Mouse (Mus musculus): Measurements from ENCODE around the gene Cacnb4.
A peak's percentile ranks its signal among the peaks of the same experiment; 100 is the strongest.

The Cacnb4 gene

GRCm38 (mm10) chr2:52424747-52425522, 251.7 kb downstream of the Cacnb4 start, which contains the start of gene Arl5a:
Gene Arl5a (minus strand): TSS chr2:52424901.
- peak; percentile 95 to 99 for DNase-seq (ENCODE audit: inconsistent age in 2 of 2, low spot score in 1 of 2)

- DNase-seq (ENCODE audit: inconsistent age in 2 of 2, low spot score in 1 of 2): no peak
Measured at GRCm38 (mm10) chr2:52424248-52424728, 252.3 kb downstream of the Cacnb4 start.

- DNase-seq (ENCODE audit: inconsistent age in 2 of 2, low spot score in 1 of 2): peak in 1 of 2 experiments; percentile 74
Measured at GRCm38 (mm10) chr2:52423611-52424247, 252.9 kb downstream of the Cacnb4 start.

GRCm38 (mm10) chr2:52422871-52423610, 253.6 kb downstream of the Cacnb4 start:
- DNase-seq (ENCODE audit: inconsistent age in 2 of 2, low spot score in 1 of 2): no peak

- DNase-seq (ENCODE audit: inconsistent age in 2 of 2, low spot score in 1 of 2): no peak
Measured at GRCm38 (mm10) chr2:52421197-52421596, 255.4 kb downstream of the Cacnb4 start.

- DNase-seq (ENCODE audit: inconsistent age in 2 of 2, low spot score in 1 of 2): peak in 1 of 2 experiments; percentile 66
Measured at GRCm38 (mm10) chr2:52420001-52420710, 256.5 kb downstream of the Cacnb4 start.

- DNase-seq (ENCODE audit: inconsistent age in 2 of 2, low spot score in 1 of 2): no peak
Measured at GRCm38 (mm10) chr2:52419295-52419694, 257.3 kb downstream of the Cacnb4 start.

- DNase-seq (ENCODE audit: inconsistent age in 2 of 2, low spot score in 1 of 2): no peak
Measured at GRCm38 (mm10) chr2:52412524-52413037, 264.1 kb downstream of the Cacnb4 start.

GRCm38 (mm10) chr2:52406480-52406879, 270.2 kb downstream of the Cacnb4 start:
- peak in 1 of 2 experiments; percentile 64 for DNase-seq (ENCODE audit: inconsistent age in 2 of 2, low spot score in 1 of 2)

GRCm38 (mm10) chr2:52405238-52405637, 271.4 kb downstream of the Cacnb4 start:
- DNase-seq (ENCODE audit: inconsistent age in 2 of 2, low spot score in 1 of 2): no peak

- no peak for DNase-seq (ENCODE audit: inconsistent age in 2 of 2, low spot score in 1 of 2)
Measured at GRCm38 (mm10) chr2:52394529-52394928, 282.1 kb downstream of the Cacnb4 start.

GRCm38 (mm10) chr2:52390415-52390975, 286.1 kb downstream of the Cacnb4 start:
- no peak for DNase-seq (ENCODE audit: inconsistent age in 2 of 2, low spot score in 1 of 2)

- no peak for DNase-seq (ENCODE audit: inconsistent age in 2 of 2, low spot score in 1 of 2)
Measured at GRCm38 (mm10) chr2:52389975-52390374, 286.7 kb downstream of the Cacnb4 start.

- no peak for DNase-seq (ENCODE audit: inconsistent age in 2 of 2, low spot score in 1 of 2)
Measured at GRCm38 (mm10) chr2:52386451-52386850, 290.2 kb downstream of the Cacnb4 start.

- DNase-seq (ENCODE audit: inconsistent age in 2 of 2, low spot score in 1 of 2): peak in 1 of 2 experiments; percentile 53
Measured at GRCm38 (mm10) chr2:52386037-52386436, 290.6 kb downstream of the Cacnb4 start.

- DNase-seq (ENCODE audit: inconsistent age in 2 of 2, low spot score in 1 of 2): no peak
Measured at GRCm38 (mm10) chr2:52378848-52379261, 297.8 kb downstream of the Cacnb4 start.

- no peak for DNase-seq (ENCODE audit: inconsistent age in 2 of 2, low spot score in 1 of 2)
Measured at GRCm38 (mm10) chr2:52378448-52378804, 298.2 kb downstream of the Cacnb4 start, which contains the start of gene Neb. Gene Neb (minus strand): TSS chr2:52378474.
